Mouse (Mus musculus): Measurements from ENCODE around the gene D8Ertd738e.

- TF ChIP-seq CTCF (IDR thresholded peaks at IDR 0.05; ENCODE audit: insufficient read depth, low read depth, low read length) (no peak), POLR2A (IDR thresholded peaks at IDR 0.05; ENCODE audit: insufficient read depth, low read depth, low read length) (no peak)
These were observed 6.9 kb upstream of the D8Ertd738e start for GRCm38 (mm10) chr8:84256458-84256821.
